Mouse (Mus musculus) thymus, adult 2 months (tissue): Measurements from ENCODE around the gene Sobp. TPM values are rescaled to one million over a fixed set of nuclear protein-coding genes. Genes with fewer than 3 reads are reported as not detected.

ENCODE experiments used
- DNase-seq: peaks from one replicate; pipeline ENCODE4 v3.0.0; 2021
- H3K27ac ChIP-seq: fragments of 200-500 bp; 2 replicates; pipeline ENCODE4 v1.5.1; 2012; ENCODE audit warnings: low read length, control low read depth; ENCODE audit not compliant: control insufficient read depth, insufficient read depth
- H3K27me3 ChIP-seq: fragments of 200-500 bp; 2 replicates; pipeline ENCODE4 v1.6.1; 2012; ENCODE audit warnings: mild to moderate bottlenecking, low read length, moderate library complexity, mixed read lengths; ENCODE audit not compliant: control insufficient read depth, insufficient read depth
- H3K36me3 ChIP-seq: fragments of 200-500 bp; 2 replicates; pipeline ENCODE4 v1.6.1; 2012; ENCODE audit warnings: mild to moderate bottlenecking, low read length, moderate library complexity; ENCODE audit not compliant: control insufficient read depth, insufficient read depth
- H3K4me1 ChIP-seq: fragments of 200-500 bp; replicated peaks from 2 replicates; pipeline ENCODE4 v1.6.1; 2012; ENCODE audit warnings: low read length; ENCODE audit not compliant: control insufficient read depth, insufficient read depth
- H3K4me3 ChIP-seq: fragments of 200-500 bp; 2 replicates; pipeline ENCODE4 v1.5.1; 2012; ENCODE audit warnings: mild to moderate bottlenecking, low read length, control low read depth, moderate library complexity; ENCODE audit not compliant: control insufficient read depth, insufficient read depth
- CTCF ChIP-seq: fragments of 200-500 bp; IDR thresholded peaks from 2 replicates; pipeline ENCODE4 v1.5.1; 2012; ENCODE audit warnings: mild to moderate bottlenecking, control low read depth, low read length, moderate library complexity, borderline replicate concordance; ENCODE audit not compliant: control insufficient read depth, poor library complexity, insufficient read depth; ENCODE audit errors: extremely low read depth
- POLR2A ChIP-seq: fragments of 200-500 bp; IDR thresholded peaks from 2 replicates; pipeline ENCODE4 v1.6.1; 2012; ENCODE audit warnings: mild to moderate bottlenecking, low read length, control low read depth, moderate library complexity; ENCODE audit not compliant: control insufficient read depth, poor library complexity, insufficient read depth; ENCODE audit errors: extremely low read depth
- WGBS: fragments of 180-500 bp; shearing (Covaris S2); methylation state at CpG from one replicate; pipeline ENCODE4 v1.1.7; 2018; 5-methylcytosine and 5-hydroxymethylcytosine counted together
- polyA plus RNA-seq: library from polyadenylated mRNA; depleted of rRNA; stranded (reverse); fragments of >200 nt; gene quantifications from 2 replicates; pipeline ENCODE4 v1.2.3, GENCODE M21; 2012; rRNA removed

Gene Sobp
- polyA plus RNA-seq = 0.40 and 0.45 TPM in 2 replicates

DNA sequence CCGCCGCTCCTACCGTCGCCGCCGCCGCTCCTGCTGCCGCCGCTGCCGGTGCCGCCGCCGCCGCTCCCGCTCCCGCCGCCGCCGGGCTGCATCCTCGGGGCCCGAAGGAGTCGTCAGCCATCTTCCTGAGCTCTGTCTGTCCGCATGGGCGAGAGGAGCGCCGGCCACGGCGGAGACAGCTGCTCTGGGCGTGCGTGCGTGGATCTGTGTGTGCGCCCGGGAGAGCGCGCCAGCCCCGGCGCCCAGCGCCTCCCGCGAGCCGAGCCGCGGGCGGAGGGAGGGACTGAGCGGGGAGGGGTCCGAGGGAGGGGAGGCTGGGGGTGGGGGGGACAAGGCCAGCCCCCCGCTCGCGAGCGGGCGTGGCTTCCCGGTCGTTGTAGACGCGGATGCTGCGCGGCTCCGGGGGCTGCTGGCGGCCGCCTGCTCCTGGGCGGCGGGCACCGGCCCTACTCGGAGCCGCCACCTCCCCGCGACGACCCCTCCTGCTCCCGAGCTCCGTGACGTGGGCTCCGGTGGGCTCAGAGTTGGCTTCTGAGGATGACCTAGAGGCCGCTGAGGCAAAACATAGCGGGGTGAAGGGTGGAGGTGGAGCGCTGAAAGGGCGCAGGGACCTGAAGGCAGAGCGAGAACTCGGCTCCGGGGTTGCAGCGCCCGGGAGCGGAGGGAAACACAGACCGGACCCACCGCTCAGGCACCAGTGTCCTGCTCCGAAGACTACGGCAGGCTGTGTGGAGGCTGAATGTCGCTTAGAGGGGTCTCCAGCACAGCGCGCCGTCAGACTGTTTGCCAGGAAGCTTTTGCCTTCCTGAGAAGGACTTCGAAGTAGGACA lies at the start of gene Sobp, which contains the start of gene 9030612E09Rik:
TSS of gene Sobp (minus strand) at position 205 of the 830 bp plus-strand sequence.
TSS of gene 9030612E09Rik (plus strand) at position 379 of the 830 bp plus-strand sequence.
- WGBS = 2% methylated on average over 87 of the region's 91 CpGs
- Histone ChIP-seq H3K4me3 (peak within 1 kb of the TSS; percentile 37), H3K36me3 (no peaks in the 10 kb centered on the region), H3K4me1 (peaks cover 4% of the 10 kb centered on the region), H3K27ac (no peak within 1 kb of the TSS), H3K27me3 (peaks cover 28% of the 10 kb centered on the region)
- peak; percentile 11 for DNase-seq
- TF ChIP-seq CTCF (no peak), POLR2A (no peak)

DNA sequence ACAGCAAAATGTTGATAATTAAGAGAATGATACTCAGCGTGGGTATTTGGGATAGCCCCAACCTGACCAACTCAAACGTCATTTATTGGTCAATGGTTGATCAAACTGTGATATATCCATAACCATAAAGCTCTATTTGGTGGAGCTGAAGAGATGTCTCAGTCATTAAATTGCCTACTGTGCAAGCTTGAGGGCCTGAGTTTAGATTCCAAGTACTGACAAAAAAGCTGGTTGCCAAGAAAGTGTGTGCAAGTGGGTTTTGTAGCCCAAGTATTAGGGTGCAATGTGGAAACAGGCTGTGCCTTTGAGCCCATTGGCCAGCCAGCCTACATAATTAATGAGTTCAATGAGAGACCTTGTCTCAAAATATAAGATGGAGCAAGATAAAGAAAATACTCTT lies 49.1 kb upstream of the Sobp start:
- Histone ChIP-seq H3K27ac (no peak overlapping the region), H3K4me3 (no peak overlapping the region), H3K36me3 (no peaks in the 10 kb centered on the region), H3K27me3 (no peaks in the 10 kb centered on the region), H3K4me1 (peaks cover 9% of the 10 kb centered on the region)
- DNase-seq = no peak
- TF ChIP-seq CTCF (no peak), POLR2A (no peak)
- 94% methylated on average over 2 of the region's 2 CpGs for WGBS

DNA sequence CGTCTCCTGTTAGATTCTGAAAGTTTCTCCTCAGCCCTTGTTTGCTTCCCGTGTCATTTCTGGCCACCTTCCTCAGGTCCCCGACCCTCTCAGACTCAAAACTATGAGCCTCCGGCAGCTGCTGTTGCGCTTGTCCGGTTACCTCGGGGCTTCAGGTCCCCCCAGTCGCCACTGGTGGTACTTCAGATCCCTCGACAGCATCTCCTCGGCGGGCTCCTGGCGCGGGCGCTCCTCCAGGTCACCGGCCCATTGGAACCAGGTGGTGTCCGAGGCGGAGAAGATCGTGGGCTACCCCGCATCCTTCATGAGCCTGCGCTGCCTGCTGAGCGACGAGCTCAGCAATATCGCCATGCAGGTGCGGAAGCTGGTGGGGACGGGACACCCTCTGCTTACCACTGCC lies 47.3 kb upstream of the Sobp start:
- Histone ChIP-seq H3K4me1 (peaks cover 9% of the 10 kb centered on the region), H3K36me3 (no peaks in the 10 kb centered on the region), H3K27ac (peak overlapping the region; percentile 38; the same call in 1 of the 2 replicates), H3K4me3 (peak overlapping the region; percentile 92), H3K27me3 (no peaks in the 10 kb centered on the region)
- peak; percentile 7; the same call in 1 of the 2 replicates for TF ChIP-seq CTCF
- TF ChIP-seq POLR2A = no peak
- WGBS = under 1% methylated on average over 25 of the region's 25 CpGs
- DNase-seq = no peak

DNA sequence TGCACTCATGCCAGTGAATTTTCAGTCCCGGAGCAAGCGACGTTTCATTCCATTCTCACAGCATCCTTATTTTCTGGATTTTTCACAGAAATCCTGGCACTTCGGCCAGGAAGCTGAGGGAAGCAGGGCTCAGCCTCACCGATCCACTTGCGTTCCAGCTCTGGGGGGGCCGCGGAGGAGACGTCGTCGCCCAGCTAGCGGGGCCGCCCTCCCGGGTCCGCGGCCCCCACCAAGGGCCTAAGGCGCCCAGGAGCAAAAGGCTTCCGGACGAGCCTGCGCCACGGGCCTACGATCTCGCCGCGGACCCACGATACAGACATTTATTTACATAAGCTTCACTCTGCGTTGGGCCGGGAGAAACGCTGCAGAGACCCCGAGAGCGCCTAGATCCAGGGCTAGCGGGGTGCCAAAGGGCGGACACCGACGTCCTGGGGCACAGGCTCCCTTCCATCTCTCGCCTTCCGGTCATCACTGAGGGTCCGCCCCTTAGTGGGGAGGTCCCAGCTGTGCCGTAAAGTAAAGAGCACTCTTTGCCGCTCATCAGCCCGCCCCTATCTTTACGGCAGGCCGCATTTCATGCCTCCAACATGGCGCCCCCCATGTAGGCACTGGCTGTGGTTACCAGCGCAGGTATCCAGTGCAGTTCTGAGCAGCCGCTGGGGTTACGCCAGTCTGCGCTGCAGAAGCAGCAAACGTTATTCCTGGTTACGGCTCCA lies 46.7 kb upstream of the Sobp start, which contains the start of gene Pdss2:
TSS of gene Pdss2 (plus strand) at position 577 of the 716 bp plus-strand sequence.
- WGBS = under 1% methylated on average over 50 of the region's 50 CpGs

GRCm38 (mm10) chr10:43220479-43220878 lies 46.1 kb upstream of the Sobp start:
- Histone ChIP-seq H3K4me1 (peaks cover 9% of the 10 kb centered on the region), H3K27me3 (no peaks in the 10 kb centered on the region), H3K27ac (no peak overlapping the region), H3K4me3 (peak overlapping the region; percentile 92; the same call in 1 of the 2 replicates), H3K36me3 (no peaks in the 10 kb centered on the region)
- DNase-seq = no peak
- TF ChIP-seq CTCF (no peak), POLR2A (no peak)
- 14% methylated on average over 7 of the region's 7 CpGs for WGBS

More for the DNA sequence above, 46.7 kb upstream of the Sobp start, which contains the start of gene Pdss2:
- H3K36me3 ChIP-seq = no peaks in the 10 kb centered on the region
- H3K27ac ChIP-seq = peak within 1 kb of the TSS; percentile 38; the same call in 1 of the 2 replicates
- peak; percentile 95 for DNase-seq
- TF ChIP-seq POLR2A (peak; percentile 94), CTCF (0 out of 2 replicates have a peak, but pooled peaks have one; percentile 21)
- H3K27me3 ChIP-seq = no peaks in the 10 kb centered on the region
- H3K4me1 ChIP-seq = peaks cover 9% of the 10 kb centered on the region
- peak within 1 kb of the TSS; percentile 92 for H3K4me3 ChIP-seq

- TF ChIP-seq CTCF = no peak
- TF ChIP-seq POLR2A = no peak
- peaks cover 9% of the 10 kb centered on the region for H3K4me1 ChIP-seq
- DNase-seq = no peak
Observed at GRCm38 (mm10) chr10:43217361-43217900, 43.1 kb upstream of the Sobp start.

DNA sequence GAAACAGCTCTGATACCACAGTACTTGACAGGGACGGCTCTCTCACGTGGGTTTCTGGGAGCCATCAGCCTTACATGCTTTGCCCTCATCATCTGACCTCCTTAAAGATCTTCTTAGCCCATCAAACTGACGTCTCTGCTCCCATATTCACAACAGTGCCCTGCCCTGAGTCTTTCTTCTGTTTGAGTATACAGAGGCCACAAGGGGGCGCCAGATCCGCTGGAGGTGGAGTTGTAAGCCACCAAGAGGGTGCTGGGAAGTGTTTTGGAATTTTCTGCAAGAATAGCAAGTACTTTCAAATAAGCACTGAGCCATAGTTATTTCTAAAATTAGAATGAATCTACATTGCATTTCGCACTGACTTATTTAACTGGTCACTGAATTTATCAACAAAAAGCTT lies 37.5 kb upstream of the Sobp start:
- peak; percentile 65 for DNase-seq
- WGBS = 56% methylated on average over 6 of the region's 6 CpGs

More at GRCm38 (mm10) chr10:43217361-43217900, 43.1 kb upstream of the Sobp start:
- 82% methylated on average over 13 of the region's 13 CpGs for WGBS
- H3K4me3 ChIP-seq = no peak overlapping the region
- H3K36me3 ChIP-seq = no peaks in the 10 kb centered on the region
- no peaks in the 10 kb centered on the region for H3K27me3 ChIP-seq
- no peak overlapping the region; the same call in 1 of the 2 replicates for H3K27ac ChIP-seq

More for the DNA sequence above, 37.5 kb upstream of the Sobp start:
- no peaks in the 10 kb centered on the region for H3K27me3 ChIP-seq
- no peak overlapping the region for H3K4me3 ChIP-seq
- TF ChIP-seq POLR2A (no peak), CTCF (peak; percentile 30; the same call in 1 of the 2 replicates)
- H3K36me3 ChIP-seq = no peaks in the 10 kb centered on the region
- H3K4me1 ChIP-seq = no peaks in the 10 kb centered on the region
- no peak overlapping the region for H3K27ac ChIP-seq
